Mouse (Mus musculus) kidney, adult 2 months (tissue): Measurements from ENCODE around the gene Txnrd3.

Source experiments
- CTCF ChIP-seq: fragments of 200-500 bp; conservative IDR thresholded peaks from 2 replicates; pipeline ENCODE4 v1.5.1; 2011; ENCODE audit warnings: low read depth, mild to moderate bottlenecking, control low read depth, low read length, moderate library complexity, mixed read lengths; ENCODE audit not compliant: insufficient read depth, insufficient read length
- POLR2A ChIP-seq: fragments of 200-500 bp; IDR thresholded peaks from one replicate; pipeline ENCODE4 v1.6.1; 2011; ENCODE audit warnings: low read depth, low read length, control low read depth

DNA sequence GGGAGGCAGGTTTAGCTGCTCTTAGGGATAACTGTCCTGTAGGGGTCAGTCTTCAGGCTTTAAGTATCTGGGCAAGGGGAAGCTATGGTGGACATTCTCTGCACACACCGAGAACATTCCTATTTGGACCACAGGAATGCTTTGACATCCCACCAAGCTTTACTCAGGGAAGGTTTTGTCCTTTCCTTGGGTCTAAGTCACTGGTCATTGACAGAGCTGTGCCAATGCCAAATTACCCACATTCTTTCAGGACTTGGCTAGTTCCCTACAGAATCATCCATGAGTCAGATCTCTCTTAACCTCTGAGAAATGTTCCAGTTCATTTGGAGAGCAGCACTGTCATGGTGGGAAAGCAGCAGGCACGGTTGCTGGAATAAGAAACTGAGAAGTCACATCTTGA, 62.8 kb downstream of the Txnrd3 start:
- TF ChIP-seq CTCF (no peak), POLR2A (no peak)
